Mouse (Mus musculus) heart, postnatal 0 days (tissue): ENCODE measurements at regions not wholly inside any gene's neighbourhood (a gene's known extent, or its start where the extent isn't known, plus 50 kb on each side); places are given as distances from the start of the nearest gene placed in this dataset.

Source experiments
- ATAC-seq: fragments of 200-750 bp; cut with Nextera tagmentation; 2 replicates; pipeline ENCODE4 v1.8.0; 2017; ENCODE audit warnings: low read depth, moderate number of reproducible peaks, moderate library complexity; ENCODE audit not compliant: insufficient read depth
- DNase-seq: peaks from one replicate; pipeline ENCODE4 v3.0.0-alpha.2; 2016; ENCODE audit warnings: low spot score
- H3K27ac ChIP-seq: fragments of 300-500 bp; sonication (generic); 2 replicates; pipeline ENCODE4 v1.5.1; 2014; ENCODE audit warnings: low read depth, mild to moderate bottlenecking
- H3K27me3 ChIP-seq: fragments of 300-500 bp; sonication (generic); 2 replicates; pipeline ENCODE4 v1.6.1; 2014; ENCODE audit warnings: low read length, mixed read lengths; ENCODE audit not compliant: control insufficient read depth, insufficient read depth
- H3K36me3 ChIP-seq: fragments of 300-500 bp; sonication (generic); replicated peaks from 2 replicates; pipeline ENCODE4 v1.6.1; 2014; ENCODE audit warnings: low read length, mixed read lengths; ENCODE audit not compliant: control insufficient read depth, insufficient read depth
- H3K4me1 ChIP-seq: fragments of 300-500 bp; sonication (generic); 2 replicates; pipeline ENCODE4 v1.6.1; 2014; ENCODE audit warnings: antibody characterized with exemption; ENCODE audit not compliant: control insufficient read depth, insufficient read depth
- H3K4me2 ChIP-seq: fragments of 300-500 bp; sonication (generic); 2 replicates; pipeline ENCODE4 v1.6.1; 2014; ENCODE audit warnings: low read depth, mild to moderate bottlenecking, low read length, moderate library complexity
- H3K4me3 ChIP-seq: fragments of 300-500 bp; sonication (generic); 2 replicates; pipeline ENCODE4 v1.5.1; 2014; ENCODE audit warnings: low read depth, low read length
- H3K9ac ChIP-seq: fragments of 300-500 bp; sonication (generic); replicated peaks from 2 replicates; pipeline ENCODE4 v1.6.1; 2014; ENCODE audit warnings: low read depth, low read length, mixed read lengths
- H3K9me3 ChIP-seq: fragments of 300-500 bp; sonication (generic); replicated peaks from 2 replicates; pipeline ENCODE4 v1.6.1; 2016; ENCODE audit warnings: low read length; ENCODE audit not compliant: control insufficient read depth
- CTCF ChIP-seq: IDR thresholded peaks from 2 replicates; pipeline ENCODE4 v1.5.1; 2016; ENCODE audit warnings: antibody characterized with exemption, control low read depth, low read depth
- EP300 ChIP-seq: IDR thresholded peaks from 2 replicates; pipeline ENCODE4 v1.6.1; 2016; ENCODE audit warnings: antibody characterized with exemption, low read depth
- WGBS: fragments of 180-500 bp; shearing (Covaris S2); extraction: QIAGEN DNeasy Blood & Tissue Kit; methylation state at CpG from one replicate; pipeline ENCODE4 v1.1.7; 2014; 5-methylcytosine and 5-hydroxymethylcytosine counted together

- DNase-seq (no peak), ATAC-seq (no peak)
- Histone ChIP-seq H3K27me3 (no peaks in the 10 kb centered on the region), H3K9ac (no peak overlapping the region), H3K36me3 (no peaks in the 10 kb centered on the region), H3K27ac (no peak overlapping the region), H3K4me3 (no peak overlapping the region), H3K4me2 (no peak overlapping the region), H3K4me1 (no peaks in the 10 kb centered on the region), H3K9me3 (no peaks in the 10 kb centered on the region)
- TF ChIP-seq EP300, result no peak
- no peak for TF ChIP-seq CTCF
- WGBS, result 79% methylated on average over 8 of the region's 8 CpGs
These were observed 200.2 kb upstream of the Phyhipl start for GRCm38 (mm10) chr10:70855948-70856347.

DNA sequence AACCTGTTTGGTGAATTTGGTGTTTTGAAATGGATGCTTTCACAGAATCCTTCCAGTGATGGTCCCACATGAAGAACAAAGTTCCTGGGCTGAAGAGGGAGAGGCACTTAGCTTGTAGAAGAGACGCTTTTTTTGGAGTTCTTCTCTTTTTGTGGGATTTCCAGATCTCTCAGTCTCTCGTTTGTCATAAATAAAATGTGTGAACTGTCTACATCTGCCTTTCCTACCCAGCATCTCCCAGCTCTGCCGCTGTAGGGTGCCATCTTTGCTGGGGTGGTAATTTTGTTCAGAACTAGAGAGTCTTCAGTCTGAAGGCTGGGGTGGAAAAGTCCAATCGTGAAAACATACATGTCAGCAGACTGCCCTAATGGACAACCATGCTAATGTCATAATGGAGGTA is 197.8 kb upstream of the Phyhipl start:
- Histone ChIP-seq H3K4me1 (no peaks in the 10 kb centered on the region), H3K9ac (no peak overlapping the region), H3K9me3 (no peaks in the 10 kb centered on the region), H3K27ac (no peak overlapping the region), H3K4me2 (no peak overlapping the region), H3K4me3 (no peak overlapping the region), H3K27me3 (no peaks in the 10 kb centered on the region), H3K36me3 (no peaks in the 10 kb centered on the region)
- DNase-seq (no peak), ATAC-seq (no peak)
- 83% methylated on average over 4 of the region's 4 CpGs for WGBS
- TF ChIP-seq CTCF (no peak), EP300 (no peak)

GRCm38 (mm10) chr10:70848141-70848540 is 192.4 kb upstream of the Phyhipl start:
- ATAC-seq, result no peak
- WGBS, result 81% methylated on average over 5 of the region's 5 CpGs

GRCm38 (mm10) chr10:70847341-70847882 is 191.6 kb upstream of the Phyhipl start:
- TF ChIP-seq EP300, result no peak
- DNase-seq (no peak), ATAC-seq (no peak)
- H3K36me3 ChIP-seq, result no peaks in the 10 kb centered on the region
- H3K27me3 ChIP-seq, result no peaks in the 10 kb centered on the region
- H3K27ac ChIP-seq, result no peak overlapping the region
- H3K9ac ChIP-seq, result no peak overlapping the region
- H3K9me3 ChIP-seq, result no peaks in the 10 kb centered on the region
- H3K4me3 ChIP-seq, result no peak overlapping the region
- 51% methylated on average over 3 of the region's 3 CpGs for WGBS
- no peaks in the 10 kb centered on the region for H3K4me1 ChIP-seq
- H3K4me2 ChIP-seq, result no peak overlapping the region

More at GRCm38 (mm10) chr10:70848141-70848540, 192.4 kb upstream of the Phyhipl start:
- no peak overlapping the region for H3K4me2 ChIP-seq
- no peak overlapping the region for H3K4me3 ChIP-seq
- no peaks in the 10 kb centered on the region for H3K36me3 ChIP-seq
- H3K9ac ChIP-seq, result no peak overlapping the region
- TF ChIP-seq CTCF (no peak), EP300 (no peak)
- no peaks in the 10 kb centered on the region for H3K9me3 ChIP-seq
- H3K4me1 ChIP-seq, result no peaks in the 10 kb centered on the region
- no peak overlapping the region for H3K27ac ChIP-seq
- H3K27me3 ChIP-seq, result no peaks in the 10 kb centered on the region
- no peak for DNase-seq

DNA sequence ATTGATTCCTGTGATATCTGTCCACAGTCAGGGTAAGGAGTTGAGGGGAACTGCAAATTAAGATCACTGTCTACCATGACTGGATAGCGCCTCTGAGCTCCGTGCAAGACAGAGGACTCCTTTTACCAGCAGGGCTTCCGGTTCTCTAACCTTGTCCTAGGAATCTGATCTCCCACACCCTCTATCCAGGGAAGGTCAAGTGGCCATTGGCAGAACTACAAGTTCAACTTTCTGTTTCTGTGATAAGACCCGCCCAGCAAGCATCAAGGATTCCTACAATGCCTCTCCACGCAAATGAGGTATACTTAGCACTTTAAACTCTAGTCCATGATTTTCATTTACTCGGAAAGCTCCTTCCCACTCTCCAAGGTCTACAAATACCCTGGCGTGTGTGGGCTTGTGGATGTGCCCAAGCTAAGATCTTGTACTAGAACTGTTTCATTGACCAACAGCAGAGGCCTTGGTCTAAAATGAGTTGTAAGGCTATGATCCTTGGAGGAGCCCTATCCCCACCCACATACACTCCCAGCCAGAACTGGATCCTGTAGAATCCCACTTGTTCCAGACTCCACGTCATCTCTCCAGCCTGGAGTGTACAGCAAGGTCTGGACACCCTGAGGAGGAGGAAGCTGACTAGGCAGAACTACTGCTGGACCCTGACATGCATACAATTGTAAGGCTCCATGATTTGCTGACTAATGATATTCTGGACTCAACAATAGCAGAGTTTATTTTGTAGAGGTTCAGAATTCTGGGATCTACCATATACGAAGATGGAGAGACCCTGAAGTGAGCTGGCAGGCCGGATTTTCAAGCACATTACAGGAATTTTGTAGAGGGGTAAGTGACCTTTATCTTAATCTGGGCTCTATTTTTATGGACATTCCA is 190.8 kb upstream of the Phyhipl start:
- TF ChIP-seq CTCF (no peak), EP300 (no peak)
- DNase-seq, result no peak

GRCm38 (mm10) chr10:70843848-70844247 is 188.1 kb upstream of the Phyhipl start:
- ATAC-seq (no peak), DNase-seq (no peak)
- H3K36me3 ChIP-seq, result no peaks in the 10 kb centered on the region
- H3K27me3 ChIP-seq, result no peaks in the 10 kb centered on the region
- no peak for TF ChIP-seq EP300
- no peak for TF ChIP-seq CTCF
- no peak overlapping the region for H3K27ac ChIP-seq
- no peaks in the 10 kb centered on the region for H3K9me3 ChIP-seq
- H3K4me3 ChIP-seq, result no peak overlapping the region
- no peaks in the 10 kb centered on the region for H3K4me1 ChIP-seq
- no peak overlapping the region for H3K4me2 ChIP-seq
- no peak overlapping the region for H3K9ac ChIP-seq
- WGBS, result 82% methylated on average over 2 of the region's 2 CpGs

More for the DNA sequence above, 190.8 kb upstream of the Phyhipl start:
- H3K4me3 ChIP-seq, result no peak overlapping the region
- WGBS, result 70% methylated on average over 10 of the region's 10 CpGs
- H3K27me3 ChIP-seq, result no peaks in the 10 kb centered on the region
- H3K36me3 ChIP-seq, result no peaks in the 10 kb centered on the region
- no peak overlapping the region for H3K9ac ChIP-seq
- H3K27ac ChIP-seq, result no peak overlapping the region
- ATAC-seq, result no peak
- H3K4me1 ChIP-seq, result no peaks in the 10 kb centered on the region
- no peaks in the 10 kb centered on the region for H3K9me3 ChIP-seq
- no peak overlapping the region for H3K4me2 ChIP-seq
